Mouse (Mus musculus): ENCODE data around the gene Ostf1. TPM values are rescaled to one million over a fixed set of nuclear protein-coding genes. Genes with fewer than 3 reads are reported as not detected.

Ostf1 gene
- total and polyA plus RNA-seq, 2 experiments from 2014 or later = 17.7 to 32.8 TPM

GRCm38 (mm10) chr19:18631161-18631643, 421 bp downstream of the Ostf1 start:
- H3K27me3 ChIP-seq (ENCODE audit: insufficient read depth, low read length) = no peaks in the 10 kb centered on the region; the same call in 1 of the 2 replicates
- H3K4me3 ChIP-seq (ENCODE audit: low read depth, low read length) = peak overlapping the region; percentile 75
- H3K9ac ChIP-seq (replicated peaks; ENCODE audit: low read length, poor library complexity, severe bottlenecking) = peak overlapping the region; percentile 54
- peak overlapping the region; percentile 59; the same call in 1 of the 2 replicates for H3K27ac ChIP-seq (ENCODE audit: low read depth, low read length)
- H3K4me1 ChIP-seq (ENCODE audit: insufficient read depth, low read length) = no peaks in the 10 kb centered on the region
- peak overlapping the region; percentile 97 for H3K4me2 ChIP-seq (ENCODE audit: low read depth, low read length, poor library complexity, severe bottlenecking)
- no peaks in the 10 kb centered on the region for H3K36me3 ChIP-seq (ENCODE audit: insufficient read depth, low read length)
- DNase-seq (ENCODE audit: low spot score) (peak; percentile 29), ATAC-seq (ENCODE audit: low FRiP score) (peak; percentile 59)
- no peaks in the 10 kb centered on the region for H3K9me3 ChIP-seq (ENCODE audit: low read length)
- WGBS = under 1% methylated on average over 40 of the region's 40 CpGs
- TF ChIP-seq CTCF (IDR thresholded peaks at IDR 0.05) = no peak

GRCm38 (mm10) chr19:18630221-18631119, 1.2 kb downstream of the Ostf1 start:
- Histone ChIP-seq H3K4me2 (ENCODE audit: low read depth, low read length, poor library complexity, severe bottlenecking) (peak overlapping the region; percentile 97), H3K9ac (replicated peaks; ENCODE audit: low read length, poor library complexity, severe bottlenecking) (peak overlapping the region; percentile 54), H3K36me3 (ENCODE audit: insufficient read depth, low read length) (no peaks in the 10 kb centered on the region), H3K27ac (ENCODE audit: low read depth, low read length) (0 out of 2 replicates have a peak overlapping the region, but pooled peaks have one; percentile 59), H3K27me3 (ENCODE audit: insufficient read depth, low read length) (no peaks in the 10 kb centered on the region; the same call in 1 of the 2 replicates), H3K9me3 (ENCODE audit: low read length) (no peaks in the 10 kb centered on the region), H3K4me3 (ENCODE audit: low read depth, low read length) (peak overlapping the region; percentile 75), H3K4me1 (ENCODE audit: insufficient read depth, low read length) (no peaks in the 10 kb centered on the region)
- ATAC-seq (ENCODE audit: low FRiP score) = no peak
- no peak for DNase-seq (ENCODE audit: low spot score)
- 8% methylated on average over 17 of the region's 17 CpGs for WGBS
- TF ChIP-seq CTCF (IDR thresholded peaks at IDR 0.05) = no peak

- no peak for ATAC-seq (ENCODE audit: low FRiP score)
- 62% methylated on average over 1 of the region's 1 CpGs for WGBS
- no peaks in the 10 kb centered on the region for H3K36me3 ChIP-seq (ENCODE audit: insufficient read depth, low read length)
- TF ChIP-seq CTCF (IDR thresholded peaks at IDR 0.05) = no peak
- no peak overlapping the region for H3K9ac ChIP-seq (replicated peaks; ENCODE audit: low read length, poor library complexity, severe bottlenecking)
- H3K27me3 ChIP-seq (ENCODE audit: insufficient read depth, low read length) = no peaks in the 10 kb centered on the region; the same call in 1 of the 2 replicates
- H3K4me2 ChIP-seq (ENCODE audit: low read depth, low read length, poor library complexity, severe bottlenecking) = no peak overlapping the region
- no peaks in the 10 kb centered on the region for H3K4me1 ChIP-seq (ENCODE audit: insufficient read depth, low read length)
- no peak overlapping the region for H3K27ac ChIP-seq (ENCODE audit: low read depth, low read length)
- no peak for DNase-seq (ENCODE audit: low spot score)
- H3K9me3 ChIP-seq (ENCODE audit: low read length) = no peaks in the 10 kb centered on the region
- H3K4me3 ChIP-seq (ENCODE audit: low read depth, low read length) = no peak overlapping the region
These were observed 2.0 kb downstream of the Ostf1 start for GRCm38 (mm10) chr19:18629589-18629988.

GRCm38 (mm10) chr19:18623894-18624293, 7.7 kb downstream of the Ostf1 start:
- Histone ChIP-seq H3K4me2 (ENCODE audit: low read depth, low read length, poor library complexity, severe bottlenecking) (no peak overlapping the region), H3K27me3 (ENCODE audit: insufficient read depth, low read length) (no peaks in the 10 kb centered on the region), H3K27ac (ENCODE audit: low read depth, low read length) (no peak overlapping the region), H3K4me3 (ENCODE audit: low read depth, low read length) (no peak overlapping the region), H3K9me3 (ENCODE audit: low read length) (no peaks in the 10 kb centered on the region), H3K4me1 (ENCODE audit: insufficient read depth, low read length) (no peaks in the 10 kb centered on the region), H3K36me3 (ENCODE audit: insufficient read depth, low read length) (no peaks in the 10 kb centered on the region), H3K9ac (replicated peaks; ENCODE audit: low read length, poor library complexity, severe bottlenecking) (no peak overlapping the region)
- TF ChIP-seq CTCF (IDR thresholded peaks at IDR 0.05) = no peak
- no peak for ATAC-seq (ENCODE audit: low FRiP score)
- DNase-seq (ENCODE audit: low spot score) = no peak
- WGBS = 91% methylated on average over 2 of the region's 2 CpGs

- H3K4me3 ChIP-seq (ENCODE audit: low read depth, low read length) = no peak overlapping the region
- no peaks in the 10 kb centered on the region for H3K9me3 ChIP-seq (ENCODE audit: low read length)
- no peaks in the 10 kb centered on the region for H3K36me3 ChIP-seq (ENCODE audit: insufficient read depth, low read length)
- no peak for TF ChIP-seq CTCF (IDR thresholded peaks at IDR 0.05)
- H3K4me2 ChIP-seq (ENCODE audit: low read depth, low read length, poor library complexity, severe bottlenecking) = no peak overlapping the region
- DNase-seq (ENCODE audit: low spot score) (no peak), ATAC-seq (ENCODE audit: low FRiP score) (no peak)
- no peak overlapping the region for H3K27ac ChIP-seq (ENCODE audit: low read depth, low read length)
- H3K27me3 ChIP-seq (ENCODE audit: insufficient read depth, low read length) = no peaks in the 10 kb centered on the region
- no peak overlapping the region for H3K9ac ChIP-seq (replicated peaks; ENCODE audit: low read length, poor library complexity, severe bottlenecking)
- 95% methylated on average over 1 of the region's 1 CpGs for WGBS
- no peaks in the 10 kb centered on the region for H3K4me1 ChIP-seq (ENCODE audit: insufficient read depth, low read length)
These were observed 11.9 kb downstream of the Ostf1 start for GRCm38 (mm10) chr19:18619691-18620090.

GRCm38 (mm10) chr19:18619060-18619459, 12.6 kb downstream of the Ostf1 start:
- Histone ChIP-seq H3K9me3 (ENCODE audit: low read length) (no peaks in the 10 kb centered on the region), H3K9ac (replicated peaks; ENCODE audit: low read length, poor library complexity, severe bottlenecking) (no peak overlapping the region), H3K4me2 (ENCODE audit: low read depth, low read length, poor library complexity, severe bottlenecking) (no peak overlapping the region), H3K27ac (ENCODE audit: low read depth, low read length) (no peak overlapping the region), H3K36me3 (ENCODE audit: insufficient read depth, low read length) (no peaks in the 10 kb centered on the region), H3K4me1 (ENCODE audit: insufficient read depth, low read length) (no peaks in the 10 kb centered on the region), H3K27me3 (ENCODE audit: insufficient read depth, low read length) (no peaks in the 10 kb centered on the region), H3K4me3 (ENCODE audit: low read depth, low read length) (no peak overlapping the region)
- no peak for TF ChIP-seq CTCF (IDR thresholded peaks at IDR 0.05)
- 83% methylated on average over 5 of the region's 5 CpGs for WGBS
- DNase-seq (ENCODE audit: low spot score) (no peak), ATAC-seq (ENCODE audit: low FRiP score) (no peak)

Measured in midbrain, postnatal 0 days (tissue).